Mouse (Mus musculus) adrenal gland, adult 8-10 months (tissue): ENCODE data around the gene Ccl21b. TPM values are rescaled to one million over a fixed set of nuclear protein-coding genes. Genes with fewer than 3 reads are reported as not detected.
"Not testable (repeated sequence)": the region's sequence is repeated elsewhere in the genome, so short reads cannot be mapped to it uniquely, and the experiment has no call there.

ENCODE experiments used
- DNase-seq: peaks from one replicate; pipeline ENCODE4 v3.0.0; 2022
- total RNA-seq, 4 experiments: library from RNA; stranded (reverse); gene quantifications; 2 replicates each; pipeline ENCODE4 v1.2.4; 2022

Gene Ccl21b
- not detected for total RNA-seq

GRCm38 (mm10) chr4:42255467-42255866 is at the start of gene Ccl21b:
Gene Ccl21b, plus strand, starts transcription at chr4:42255767.
- DNase-seq, result not testable (repeated sequence)

DNA sequence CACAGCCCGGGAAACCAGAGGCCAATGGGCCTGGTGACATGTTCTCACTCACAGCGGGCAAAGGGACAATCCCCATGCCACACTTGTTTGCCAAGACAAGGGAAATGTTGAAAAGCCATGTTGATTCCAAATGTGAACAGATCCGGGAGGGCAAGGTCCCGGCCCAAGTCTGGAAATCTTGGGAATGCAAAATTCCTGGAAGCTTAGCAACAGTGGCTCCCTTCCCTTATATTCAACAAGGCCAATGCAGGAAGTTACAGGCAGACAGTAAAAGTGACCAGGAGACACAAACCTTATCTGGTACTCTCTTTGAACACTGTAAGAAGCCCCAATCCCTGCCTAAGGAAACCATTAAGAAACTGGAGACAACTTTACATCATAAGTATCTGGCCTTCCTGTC is 15.2 kb upstream of the Ccl21b start, which contains the start of gene Gm10600:
Gm10600 (plus strand) TSS at position 301 of the 400 bp plus-strand sequence.
- DNase-seq, result not testable (repeated sequence)

DNA sequence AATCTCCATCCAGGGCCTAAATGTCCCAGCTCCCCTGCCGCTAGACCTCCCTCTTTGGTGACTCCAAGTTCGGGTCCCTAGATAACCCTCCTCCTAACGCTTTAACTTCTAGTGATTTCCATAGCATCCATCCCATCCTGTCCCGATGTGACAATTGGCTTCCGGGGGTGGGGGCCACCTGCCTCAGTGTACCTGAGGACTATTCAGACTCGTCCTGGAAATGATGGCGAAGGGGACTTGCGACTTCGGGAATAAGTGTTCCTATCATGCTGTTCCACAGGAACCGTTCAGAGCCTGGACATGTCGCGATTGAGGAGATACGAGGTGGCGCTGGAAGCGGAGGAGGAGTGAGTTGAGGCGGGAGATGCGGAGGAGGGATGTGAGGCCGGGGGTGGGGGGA is 38.4 kb downstream of the Ccl21b start, which contains the start of gene Gm21953:
Gm21953 (plus strand) TSS at position 301 of the 400 bp plus-strand sequence.
- DNase-seq, result not testable (repeated sequence)

Other genes starting within 250 kb of the Ccl21b start
- gene Gm21093, start 221.0 kb upstream of the Ccl21b start, total RNA-seq, result 1 to 10 TPM in 3 of 4 experiments, not detected in 1; 1.1 to 1.3 (median 1.2) TPM
- not detected for gene Gm3893, start 164.6 kb upstream of the Ccl21b start, total RNA-seq
- gene Gm13304, start 140.9 kb upstream of the Ccl21b start, total RNA-seq, result 1 to 10 TPM; 3.2 to 7.2 (median 6.0) TPM
- gene Gm13306, start 102.3 kb upstream of the Ccl21b start, total RNA-seq, result 10 to 100 TPM in 1 of 4 experiments, 1 to 10 TPM in 1, not detected in 2; 4.3 to 16.3 TPM
- 1 to 10 TPM in 2 of 4 experiments, under 1 TPM in 2; 0.58 to 2.3 (median 1.4) TPM for gene Gm13305, start 87.2 kb upstream of the Ccl21b start, total RNA-seq
- 1 to 10 TPM in 3 of 4 experiments, not detected in 1; 1.4 to 3.1 (median 1.5) TPM for gene Gm10600, start 15.1 kb upstream of the Ccl21b start, total RNA-seq
- gene Gm21953, start 38.5 kb downstream of the Ccl21b start, total RNA-seq, result not detected
- gene Fam205a3, start 62.6 kb downstream of the Ccl21b start, total RNA-seq, result under 1 TPM in 1 of 4 experiments, not detected in 3; 0.48 TPM
- gene Gm21586, start 183.6 kb downstream of the Ccl21b start, total RNA-seq, result not detected
- 1 to 10 TPM in 1 of 4 experiments, under 1 TPM in 3; 0.52 to 2.0 (median 0.90) TPM for gene Gm2163, start 211.0 kb downstream of the Ccl21b start, total RNA-seq